Mouse (Mus musculus) forebrain, embryonic 12.5 days (tissue): ENCODE data around the gene Rin3. TPM values are rescaled to one million over a fixed set of nuclear protein-coding genes. Genes with fewer than 3 reads are reported as not detected.

Source experiments
- ATAC-seq: fragments of 200-750 bp; cut with Nextera tagmentation; 2 replicates; pipeline ENCODE4 v1.8.0; 2017; ENCODE audit warnings: moderate TSS enrichment; ENCODE audit not compliant: low FRiP score
- H3K27ac ChIP-seq: fragments of 300-500 bp; sonication (generic); 2 replicates; pipeline ENCODE4 v1.5.1; 2016; ENCODE audit warnings: mild to moderate bottlenecking
- H3K27me3 ChIP-seq: fragments of 300-500 bp; sonication (generic); 2 replicates; pipeline ENCODE4 v1.6.1; 2016; ENCODE audit warnings: mild to moderate bottlenecking
- H3K36me3 ChIP-seq: fragments of 300-500 bp; sonication (generic); replicated peaks from 2 replicates; pipeline ENCODE4 v1.6.1; 2016; ENCODE audit warnings: mild to moderate bottlenecking
- H3K4me1 ChIP-seq: fragments of 300-500 bp; sonication (generic); 2 replicates; pipeline ENCODE4 v1.6.1; 2016
- H3K4me2 ChIP-seq: fragments of 300-500 bp; sonication (generic); 2 replicates; pipeline ENCODE4 v1.6.1; 2016; ENCODE audit warnings: mild to moderate bottlenecking, moderate library complexity
- H3K4me3 ChIP-seq: fragments of 300-500 bp; sonication (generic); replicated peaks from 2 replicates; pipeline ENCODE4 v1.5.1; 2016; ENCODE audit warnings: mild to moderate bottlenecking
- H3K9ac ChIP-seq: fragments of 300-500 bp; sonication (generic); 2 replicates; pipeline ENCODE4 v1.6.1; 2016; ENCODE audit warnings: mild to moderate bottlenecking
- H3K9me3 ChIP-seq: fragments of 300-500 bp; sonication (generic); 2 replicates; pipeline ENCODE4 v1.6.1; 2016
- WGBS: fragments of 180-500 bp; shearing (Covaris S2); methylation state at CpG from one replicate; pipeline ENCODE4 v1.1.7; 2016; 5-methylcytosine and 5-hydroxymethylcytosine counted together
- polyA plus RNA-seq: library from polyadenylated mRNA; unstranded; fragments of >200 nt; fragmentation: Nextera tagmentation; extraction: Ambion mirVana; gene quantifications from 2 replicates; pipeline ENCODE4 v1.2.1, GENCODE M21; 2016

Rin3 gene
- polyA plus RNA-seq, 1 experiment from 2014 or later: 2.9 TPM

GRCm38 (mm10) chr12:102391982-102392381, 109.1 kb downstream of the Rin3 start:
- Histone ChIP-seq H3K36me3 (peaks cover 10% of the 10 kb centered on the region; the same call in 1 of the 2 replicates), H3K4me1 (peaks cover 9% of the 10 kb centered on the region; the same call in 1 of the 2 replicates), H3K9me3 (no peaks in the 10 kb centered on the region), H3K4me2 (no peak overlapping the region), H3K9ac (no peak overlapping the region), H3K27ac (no peak overlapping the region), H3K27me3 (peaks cover 13% of the 10 kb centered on the region; the same call in 1 of the 2 replicates), H3K4me3 (no peak overlapping the region)
- 67% methylated on average over 4 of the region's 4 CpGs for WGBS
- no peak for ATAC-seq

GRCm38 (mm10) chr12:102394496-102394895, 111.6 kb downstream of the Rin3 start:
- no peak for ATAC-seq
- WGBS: 95% methylated on average over 7 of the region's 7 CpGs
- Histone ChIP-seq H3K4me3 (no peak overlapping the region), H3K9me3 (no peaks in the 10 kb centered on the region), H3K27me3 (no peaks in the 10 kb centered on the region; the same call in 1 of the 2 replicates), H3K9ac (no peak overlapping the region), H3K4me2 (no peak overlapping the region), H3K4me1 (peaks cover 10% of the 10 kb centered on the region; the same call in 1 of the 2 replicates), H3K27ac (no peak overlapping the region), H3K36me3 (peaks cover 10% of the 10 kb centered on the region)

- H3K27ac ChIP-seq: no peak overlapping the region
- peaks cover 10% of the 10 kb centered on the region; the same call in 1 of the 2 replicates for H3K4me1 ChIP-seq
- H3K9ac ChIP-seq: no peak overlapping the region
- ATAC-seq: no peak
- no peaks in the 10 kb centered on the region for H3K27me3 ChIP-seq
- no peak overlapping the region for H3K4me2 ChIP-seq
- 72% methylated on average over 9 of the region's 9 CpGs for WGBS
- H3K36me3 ChIP-seq: peaks cover 10% of the 10 kb centered on the region
- H3K4me3 ChIP-seq: no peak overlapping the region
- no peaks in the 10 kb centered on the region for H3K9me3 ChIP-seq
Measured at GRCm38 (mm10) chr12:102395537-102395936, 112.7 kb downstream of the Rin3 start.

GRCm38 (mm10) chr12:102395998-102396991, 113.4 kb downstream of the Rin3 start:
- H3K9ac ChIP-seq: no peak overlapping the region
- H3K27ac ChIP-seq: no peak overlapping the region
- H3K4me2 ChIP-seq: no peak overlapping the region
- no peaks in the 10 kb centered on the region for H3K27me3 ChIP-seq
- H3K36me3 ChIP-seq: peaks cover 16% of the 10 kb centered on the region
- no peaks in the 10 kb centered on the region for H3K9me3 ChIP-seq
- 46% methylated on average over 19 of the region's 19 CpGs for WGBS
- H3K4me1 ChIP-seq: peaks cover 10% of the 10 kb centered on the region; the same call in 1 of the 2 replicates
- no peak overlapping the region for H3K4me3 ChIP-seq
- peak; percentile 41; the same call in 1 of the 2 replicates for ATAC-seq

GRCm38 (mm10) chr12:102398588-102398987, 115.7 kb downstream of the Rin3 start:
- Histone ChIP-seq H3K9ac (no peak overlapping the region), H3K4me2 (no peak overlapping the region), H3K4me1 (peaks cover 10% of the 10 kb centered on the region; the same call in 1 of the 2 replicates), H3K27ac (no peak overlapping the region), H3K9me3 (no peaks in the 10 kb centered on the region), H3K4me3 (no peak overlapping the region), H3K27me3 (no peaks in the 10 kb centered on the region), H3K36me3 (peaks cover 16% of the 10 kb centered on the region)
- ATAC-seq: no peak
- WGBS: 94% methylated on average over 4 of the region's 4 CpGs

- no peaks in the 10 kb centered on the region for H3K9me3 ChIP-seq
- 93% methylated on average over 13 of the region's 13 CpGs for WGBS
- no peak for ATAC-seq
- no peaks in the 10 kb centered on the region for H3K27me3 ChIP-seq
- H3K4me1 ChIP-seq: no peaks in the 10 kb centered on the region
- no peak overlapping the region for H3K27ac ChIP-seq
- H3K9ac ChIP-seq: no peak overlapping the region
- H3K36me3 ChIP-seq: peaks cover 2% of the 10 kb centered on the region; the same call in 1 of the 2 replicates
- H3K4me2 ChIP-seq: no peak overlapping the region
- no peak overlapping the region for H3K4me3 ChIP-seq
Measured at GRCm38 (mm10) chr12:102413171-102413570, 130.3 kb downstream of the Rin3 start.

GRCm38 (mm10) chr12:102414686-102415085, 131.8 kb downstream of the Rin3 start:
- Histone ChIP-seq H3K9me3 (no peaks in the 10 kb centered on the region), H3K27me3 (no peaks in the 10 kb centered on the region), H3K9ac (0 out of 2 replicates have a peak overlapping the region, but pooled peaks have one; percentile 12), H3K4me3 (no peak overlapping the region), H3K27ac (no peak overlapping the region), H3K4me1 (0 out of 2 replicates have a peak, but pooled peaks cover 3% of the 10 kb centered on the region), H3K4me2 (no peak overlapping the region), H3K36me3 (peaks cover 2% of the 10 kb centered on the region; the same call in 1 of the 2 replicates)
- 93% methylated on average over 6 of the region's 6 CpGs for WGBS
- no peak for ATAC-seq

GRCm38 (mm10) chr12:102416391-102416837, 133.6 kb downstream of the Rin3 start:
- no peak overlapping the region for H3K9ac ChIP-seq
- no peak overlapping the region for H3K4me3 ChIP-seq
- 0 out of 2 replicates have a peak, but pooled peaks cover 5% of the 10 kb centered on the region for H3K4me1 ChIP-seq
- no peaks in the 10 kb centered on the region for H3K27me3 ChIP-seq
- no peak overlapping the region for H3K27ac ChIP-seq
- 46% methylated on average over 7 of the region's 7 CpGs for WGBS
- no peaks in the 10 kb centered on the region for H3K9me3 ChIP-seq
- H3K4me2 ChIP-seq: no peak overlapping the region
- peaks cover 2% of the 10 kb centered on the region; the same call in 1 of the 2 replicates for H3K36me3 ChIP-seq
- no peak for ATAC-seq

GRCm38 (mm10) chr12:102416955-102417510, 134.2 kb downstream of the Rin3 start:
- H3K36me3 ChIP-seq: peaks cover 2% of the 10 kb centered on the region; the same call in 1 of the 2 replicates
- H3K4me1 ChIP-seq: 0 out of 2 replicates have a peak, but pooled peaks cover 5% of the 10 kb centered on the region
- no peak overlapping the region for H3K27ac ChIP-seq
- WGBS: 69% methylated on average over 7 of the region's 7 CpGs
- H3K4me3 ChIP-seq: no peak overlapping the region
- H3K9ac ChIP-seq: no peak overlapping the region
- ATAC-seq: no peak
- H3K9me3 ChIP-seq: no peaks in the 10 kb centered on the region
- H3K27me3 ChIP-seq: no peaks in the 10 kb centered on the region
- H3K4me2 ChIP-seq: no peak overlapping the region

- H3K27ac ChIP-seq: no peak overlapping the region
- peaks cover 6% of the 10 kb centered on the region; the same call in 1 of the 2 replicates for H3K36me3 ChIP-seq
- no peaks in the 10 kb centered on the region for H3K9me3 ChIP-seq
- no peak overlapping the region for H3K4me2 ChIP-seq
- H3K27me3 ChIP-seq: no peaks in the 10 kb centered on the region
- no peak overlapping the region for H3K4me3 ChIP-seq
- H3K4me1 ChIP-seq: 0 out of 2 replicates have a peak, but pooled peaks cover 5% of the 10 kb centered on the region
- ATAC-seq: no peak
- 93% methylated on average over 6 of the region's 6 CpGs for WGBS
- H3K9ac ChIP-seq: no peak overlapping the region
Measured at GRCm38 (mm10) chr12:102417701-102418100, 134.9 kb downstream of the Rin3 start.

- 47% methylated on average over 3 of the region's 3 CpGs for WGBS
- no peak overlapping the region for H3K4me3 ChIP-seq
- no peaks in the 10 kb centered on the region for H3K27me3 ChIP-seq
- no peak overlapping the region for H3K4me2 ChIP-seq
- no peaks in the 10 kb centered on the region for H3K9me3 ChIP-seq
- H3K9ac ChIP-seq: no peak overlapping the region
- H3K36me3 ChIP-seq: peaks cover 9% of the 10 kb centered on the region; the same call in 1 of the 2 replicates
- peak overlapping the region; percentile 26; the same call in 1 of the 2 replicates for H3K27ac ChIP-seq
- 0 out of 2 replicates have a peak, but pooled peaks cover 5% of the 10 kb centered on the region for H3K4me1 ChIP-seq
- no peak for ATAC-seq
Measured at GRCm38 (mm10) chr12:102419544-102419943, 136.7 kb downstream of the Rin3 start.
